Mouse (Mus musculus) ES-E14 (cell line): ENCODE results near the gene Zmym5. TPM values are rescaled to one million over a fixed set of nuclear protein-coding genes. Genes with fewer than 3 reads are reported as not detected.

Experiments
- DNase-seq: peaks from one replicate; pipeline ENCODE4 v3.0.0-alpha.2; 2013; ENCODE audit warnings: low read depth, low spot score
- H3K27ac ChIP-seq: 2 replicates; pipeline ENCODE4 v1.5.1; 2012; ENCODE audit warnings: low read depth, mild to moderate bottlenecking, low read length, moderate library complexity, mixed read lengths; ENCODE audit not compliant: poor library complexity, insufficient read depth, severe bottlenecking
- H3K36me3 ChIP-seq: 2 replicates; pipeline ENCODE4 v1.6.1; 2012; ENCODE audit warnings: mild to moderate bottlenecking, low read length, moderate library complexity, mixed read lengths; ENCODE audit not compliant: control insufficient read depth, poor library complexity, insufficient read depth, severe bottlenecking
- H3K4me1 ChIP-seq, 2 experiments: fragments of 150-350 bp in 1 of 2; sonication (generic) in 1 of 2; 2 replicates each; pipeline ENCODE4 v1.6.1; 2012; ENCODE audit warnings: low read length in 2 of 2, mild to moderate bottlenecking in 1 of 2, mixed read lengths in 1 of 2; ENCODE audit not compliant: control insufficient read depth in 2 of 2, insufficient read depth in 2 of 2, poor library complexity in 1 of 2
- H3K4me3 ChIP-seq, 2 experiments: fragments of 150-350 bp in 1 of 2; sonication (generic) in 1 of 2; 2 replicates each; pipeline ENCODE4 v1.5.1; 2012; ENCODE audit warnings: low read length in 2 of 2, low read depth in 1 of 2, mild to moderate bottlenecking in 1 of 2, mixed read lengths in 1 of 2; ENCODE audit not compliant: insufficient read depth in 1 of 2, poor library complexity in 1 of 2, severe bottlenecking in 1 of 2
- H3K9ac ChIP-seq: 2 replicates; pipeline ENCODE4 v1.6.1; 2012; ENCODE audit warnings: low read depth, mild to moderate bottlenecking, low read length, mixed read lengths; ENCODE audit not compliant: poor library complexity, insufficient read depth, severe bottlenecking
- H3K9me3 ChIP-seq: fragments of 150-350 bp; sonication (generic); 2 replicates; pipeline ENCODE4 v1.6.1; 2012; ENCODE audit warnings: low read depth, mild to moderate bottlenecking, low read length; ENCODE audit not compliant: control insufficient read depth, insufficient read depth
- CHD2 ChIP-seq: IDR thresholded peaks from 2 replicates; pipeline ENCODE4 v1.6.1; 2014; ENCODE audit warnings: mild to moderate bottlenecking, low read depth, low read length, inconsistent platforms
- HCFC1 ChIP-seq: IDR thresholded peaks from 2 replicates; pipeline ENCODE4 v1.6.1; 2012; ENCODE audit warnings: low read length, inconsistent platforms, borderline replicate concordance; ENCODE audit not compliant: insufficient read depth
- MAFK ChIP-seq: IDR thresholded peaks from 2 replicates; pipeline ENCODE4 v1.6.1; 2014; ENCODE audit warnings: mild to moderate bottlenecking, low read depth, low read length, inconsistent platforms; ENCODE audit not compliant: insufficient read depth
- ZC3H11A ChIP-seq: IDR thresholded peaks from 2 replicates; pipeline ENCODE4 v1.6.1; 2012; ENCODE audit warnings: low read depth, mild to moderate bottlenecking, inconsistent platforms, low read length, borderline replicate concordance
- ZNF384 ChIP-seq: IDR thresholded peaks from 2 replicates; pipeline ENCODE4 v1.6.1; 2012; ENCODE audit warnings: low read depth, low read length, inconsistent platforms
- in situ Hi-C, 2 experiments: fragments of 600-800 bp; cut with MboI; formaldehyde crosslinking; loops; one replicate each; pipeline ENCODE4 v1.15.1; 2025; ENCODE audit warnings: low sequenced_read_pairs in 2 of 2, inconsistent platforms in 1 of 2; ENCODE audit not compliant: unreplicated experiment in 2 of 2
- total RNA-seq: library from RNA; depleted of rRNA; stranded (reverse); fragments of 300-350 nt; gene quantifications from 2 replicates; pipeline ENCODE4 v1.2.3, GENCODE M21; 2012

The Zmym5 gene
- total RNA-seq, 1 experiment, result 8.3 TPM

GRCm38 (mm10) chr14:56832563-56833113, 21.1 kb upstream of the Zmym5 start:
- TF ChIP-seq ZC3H11A, result no peak
- TF ChIP-seq CHD2, result no peak
- no peak for TF ChIP-seq MAFK
- no peak for TF ChIP-seq HCFC1
- TF ChIP-seq ZNF384, result no peak
- no peak overlapping the region for H3K4me3 ChIP-seq
- no peak overlapping the region for H3K9ac ChIP-seq
- no peaks in the 10 kb centered on the region for H3K36me3 ChIP-seq
- in situ Hi-C loops, result no loop called here
- DNase-seq, result no peak
- no peak overlapping the region for H3K27ac ChIP-seq
- no peaks in the 10 kb centered on the region for H3K9me3 ChIP-seq
- H3K4me1 ChIP-seq, result peaks cover 0 to 3% of the 10 kb centered on the region in 2 experiments; a peak in 1 of 4 replicates

GRCm38 (mm10) chr14:56832147-56832546, 20.6 kb upstream of the Zmym5 start:
- Histone ChIP-seq H3K36me3 (no peaks in the 10 kb centered on the region), H3K9me3 (no peaks in the 10 kb centered on the region), H3K27ac (no peak overlapping the region), H3K4me3 (no peak overlapping the region), H3K4me1 (peaks cover 0 to 3% of the 10 kb centered on the region in 2 experiments; a peak in 1 of 4 replicates), H3K9ac (no peak overlapping the region)
- in situ Hi-C loops, result no loop called here
- no peak for TF ChIP-seq MAFK
- TF ChIP-seq ZNF384, result no peak
- no peak for TF ChIP-seq ZC3H11A
- TF ChIP-seq CHD2, result no peak
- TF ChIP-seq HCFC1, result no peak
- DNase-seq, result no peak

- no peaks in the 10 kb centered on the region for H3K36me3 ChIP-seq
- H3K27ac ChIP-seq, result peak overlapping the region; percentile 33; the same call in 1 of the 2 replicates
- H3K4me1 ChIP-seq, result peaks cover 0 to 3% of the 10 kb centered on the region in 2 experiments; a peak in 1 of 4 replicates
- no peak for DNase-seq
- no peak overlapping the region for H3K9ac ChIP-seq
- TF ChIP-seq ZNF384 (no peak), MAFK (no peak), HCFC1 (no peak), ZC3H11A (no peak), CHD2 (no peak)
- H3K9me3 ChIP-seq, result no peaks in the 10 kb centered on the region
- in situ Hi-C loops, result no loop called here
- no peak overlapping the region for H3K4me3 ChIP-seq
Measured at GRCm38 (mm10) chr14:56830491-56831045, 19.1 kb upstream of the Zmym5 start.

- TF ChIP-seq ZC3H11A, result no peak
- no peak for TF ChIP-seq CHD2
- no peak for TF ChIP-seq HCFC1
- TF ChIP-seq ZNF384, result no peak
- no peak for TF ChIP-seq MAFK
- no peak overlapping the region for H3K9ac ChIP-seq
- no peaks in the 10 kb centered on the region for H3K9me3 ChIP-seq
- DNase-seq, result no peak
- H3K27ac ChIP-seq, result no peak overlapping the region
- no peaks in the 10 kb centered on the region for H3K4me1 ChIP-seq
- no peaks in the 10 kb centered on the region for H3K36me3 ChIP-seq
- in situ Hi-C loops, result no loop called here
- H3K4me3 ChIP-seq, result no peak overlapping the region
Measured at GRCm38 (mm10) chr14:56824562-56824961, 13.0 kb upstream of the Zmym5 start.
